Mouse (Mus musculus) kidney, postnatal 0 days (tissue): Measurements from ENCODE around the gene Rasa1. TPM values are rescaled to one million over a fixed set of nuclear protein-coding genes. Genes with fewer than 3 reads are reported as not detected.
A peak's percentile ranks its signal among the peaks of the same experiment; 100 is the strongest.

Source experiments
- ATAC-seq: fragments of 200-750 bp; cut with Nextera tagmentation; replicated peaks from 2 replicates; pipeline ENCODE4 v1.8.0; 2017; ENCODE audit warnings: low read depth, moderate number of reproducible peaks, moderate TSS enrichment, moderate library complexity; ENCODE audit not compliant: low FRiP score
- DNase-seq: peaks from one replicate; pipeline ENCODE4 v3.0.0-alpha.2; 2016; ENCODE audit warnings: low spot score
- H3K27ac ChIP-seq: fragments of 300-500 bp; sonication (generic); 2 replicates; pipeline ENCODE4 v1.5.1; 2014; ENCODE audit warnings: mild to moderate bottlenecking
- H3K27me3 ChIP-seq: fragments of 300-500 bp; sonication (generic); 2 replicates; pipeline ENCODE4 v1.6.1; 2014; ENCODE audit warnings: low read length, mixed read lengths; ENCODE audit not compliant: insufficient read depth
- H3K36me3 ChIP-seq: fragments of 300-500 bp; sonication (generic); 2 replicates; pipeline ENCODE4 v1.6.1; 2014; ENCODE audit warnings: low read length, mixed read lengths; ENCODE audit not compliant: insufficient read depth
- H3K4me1 ChIP-seq: fragments of 300-500 bp; sonication (generic); replicated peaks from 2 replicates; pipeline ENCODE4 v1.6.1; 2014; ENCODE audit warnings: antibody characterized with exemption, low read length, mixed read lengths; ENCODE audit not compliant: insufficient read depth
- H3K4me2 ChIP-seq: fragments of 300-500 bp; sonication (generic); 2 replicates; pipeline ENCODE4 v1.6.1; 2014; ENCODE audit warnings: mild to moderate bottlenecking, low read length, moderate library complexity, mixed read lengths
- H3K4me3 ChIP-seq: fragments of 300-500 bp; sonication (generic); replicated peaks from 2 replicates; pipeline ENCODE4 v1.5.1; 2014; ENCODE audit warnings: low read depth, low read length
- H3K9ac ChIP-seq: fragments of 300-500 bp; sonication (generic); 2 replicates; pipeline ENCODE4 v1.6.1; 2014; ENCODE audit warnings: low read depth, low read length
- H3K9me3 ChIP-seq: fragments of 300-500 bp; sonication (generic); replicated peaks from 2 replicates; pipeline ENCODE4 v1.6.1; 2016; ENCODE audit warnings: low read length, inconsistent platforms, mixed read lengths
- CTCF ChIP-seq: IDR thresholded peaks from 2 replicates; pipeline ENCODE4 v1.5.1; 2016; ENCODE audit warnings: antibody characterized with exemption, low read depth, mild to moderate bottlenecking, moderate library complexity
- WGBS: fragments of 180-500 bp; shearing (Covaris S2); extraction: QIAGEN DNeasy Blood & Tissue Kit; methylation state at CpG from one replicate; pipeline ENCODE4 v1.1.7; 2014; 5-methylcytosine and 5-hydroxymethylcytosine counted together
- polyA plus RNA-seq: library from polyadenylated mRNA; unstranded; fragments of >200 nt; fragmentation: Nextera tagmentation; extraction: Ambion mirVana; gene quantifications from 2 replicates; pipeline ENCODE4 v1.2.1, GENCODE M21; 2015

The Rasa1 gene
- polyA plus RNA-seq, 1 experiment from 2014 or later = 47.6 TPM

DNA sequence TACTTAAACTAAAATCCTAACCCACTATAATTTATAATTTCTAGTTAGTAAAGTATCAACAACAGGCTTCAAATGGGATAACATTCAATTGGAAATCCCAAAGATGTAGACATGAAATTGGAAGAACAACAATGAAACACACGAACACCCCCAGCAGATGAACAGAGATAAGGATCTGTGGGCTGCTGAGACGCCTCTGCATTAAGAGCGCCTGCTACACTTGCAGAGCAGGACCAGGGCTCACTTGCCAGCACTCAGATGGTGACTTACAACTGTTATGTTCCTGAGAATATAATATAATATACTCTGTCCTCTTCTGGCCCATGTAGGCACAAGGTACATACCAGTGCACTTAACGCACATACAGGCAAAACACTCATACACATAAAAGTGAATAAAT lies 70.3 kb downstream of the Rasa1 start:
- DNase-seq = no peak
- no peaks in the 10 kb centered on the region for H3K27me3 ChIP-seq
- no peaks in the 10 kb centered on the region for H3K9me3 ChIP-seq
- no peak for ATAC-seq
- H3K9ac ChIP-seq = no peak overlapping the region
- H3K4me3 ChIP-seq = no peak overlapping the region
- no peak overlapping the region for H3K27ac ChIP-seq
- no peaks in the 10 kb centered on the region for H3K4me1 ChIP-seq
- no peak for TF ChIP-seq CTCF
- 80% methylated on average over 4 of the region's 4 CpGs for WGBS
- 0 out of 2 replicates have a peak, but pooled peaks cover 7% of the 10 kb centered on the region for H3K36me3 ChIP-seq
- no peak overlapping the region for H3K4me2 ChIP-seq

DNA sequence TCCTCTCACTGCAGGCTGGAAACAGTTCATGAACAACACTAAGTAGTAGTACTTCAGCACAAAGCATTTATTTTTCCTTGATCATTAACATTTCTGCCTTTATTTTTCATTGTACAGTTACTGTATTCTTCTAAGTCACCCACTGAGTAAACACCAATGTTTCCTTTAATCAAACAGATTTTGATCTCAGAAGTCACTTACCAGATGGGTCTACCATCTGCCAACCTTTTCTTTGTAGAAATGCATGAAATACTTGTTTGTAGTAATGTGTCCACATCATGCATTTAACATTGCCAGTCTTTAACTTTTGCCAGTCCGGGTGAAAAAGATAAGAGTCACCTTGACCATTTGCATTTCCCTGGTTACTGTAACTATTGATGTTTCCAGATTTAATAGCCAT lies 78.6 kb downstream of the Rasa1 start:
- WGBS = 71% methylated on average over 1 of the region's 1 CpGs
- Histone ChIP-seq H3K4me2 (no peak overlapping the region), H3K9me3 (no peaks in the 10 kb centered on the region), H3K27me3 (no peaks in the 10 kb centered on the region), H3K9ac (no peak overlapping the region), H3K4me3 (no peak overlapping the region), H3K27ac (no peak overlapping the region), H3K4me1 (no peaks in the 10 kb centered on the region), H3K36me3 (peaks cover 15% of the 10 kb centered on the region)
- no peak for TF ChIP-seq CTCF
- no peak for ATAC-seq
- DNase-seq = no peak

DNA sequence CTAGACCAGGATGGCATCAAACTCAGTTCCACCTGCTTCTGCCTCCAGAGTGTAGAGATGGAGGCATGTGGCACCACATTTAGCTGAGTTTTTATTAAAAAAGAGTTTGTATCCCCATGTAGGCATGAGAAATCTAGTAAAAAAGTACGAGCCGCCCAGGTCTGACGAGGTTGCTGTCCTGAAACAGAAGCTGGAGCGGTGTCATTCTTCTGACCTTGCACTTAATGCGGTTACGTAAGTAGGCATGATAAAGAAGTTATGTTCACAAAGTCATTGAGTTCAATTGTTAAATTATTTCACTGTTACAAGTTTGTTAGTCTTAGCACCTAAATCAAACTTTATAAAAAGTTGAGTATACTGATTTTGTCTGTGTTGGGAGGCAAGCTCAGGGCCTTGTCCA lies 80.3 kb downstream of the Rasa1 start:
- no peaks in the 10 kb centered on the region for H3K4me1 ChIP-seq
- DNase-seq (no peak), ATAC-seq (no peak)
- H3K27me3 ChIP-seq = no peaks in the 10 kb centered on the region
- H3K9ac ChIP-seq = no peak overlapping the region
- no peak for TF ChIP-seq CTCF
- peaks cover 15% of the 10 kb centered on the region for H3K36me3 ChIP-seq
- H3K4me3 ChIP-seq = no peak overlapping the region
- H3K9me3 ChIP-seq = no peaks in the 10 kb centered on the region
- 92% methylated on average over 6 of the region's 6 CpGs for WGBS
- H3K4me2 ChIP-seq = no peak overlapping the region
- H3K27ac ChIP-seq = no peak overlapping the region

DNA sequence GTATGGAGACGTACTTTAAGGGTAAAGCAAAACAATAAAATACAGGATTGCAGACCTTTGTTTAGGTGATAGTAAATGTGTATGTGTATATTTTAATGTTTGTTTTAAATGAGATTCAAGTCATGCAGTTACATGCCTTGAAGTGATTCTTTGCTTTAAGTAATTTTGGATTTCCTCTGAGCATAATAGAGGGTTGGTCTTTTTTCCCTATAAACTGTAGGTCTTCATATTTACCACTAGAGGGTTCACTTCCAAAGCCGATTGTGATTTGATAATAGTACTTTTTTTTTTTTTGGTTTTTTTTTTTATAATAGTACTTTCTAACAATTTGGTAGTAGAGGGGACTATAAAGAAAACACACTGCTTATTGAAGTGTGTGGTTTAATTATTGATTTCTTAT lies 81.4 kb downstream of the Rasa1 start:
- TF ChIP-seq CTCF = peak; percentile 67
- ATAC-seq = no peak
- Histone ChIP-seq H3K4me1 (no peaks in the 10 kb centered on the region), H3K9me3 (no peaks in the 10 kb centered on the region), H3K4me2 (no peak overlapping the region), H3K27ac (no peak overlapping the region), H3K9ac (no peak overlapping the region), H3K4me3 (no peak overlapping the region), H3K36me3 (peaks cover 13% of the 10 kb centered on the region), H3K27me3 (no peaks in the 10 kb centered on the region)
- 64% methylated on average over 2 of the region's 2 CpGs for WGBS
- DNase-seq = peak; percentile 73

DNA sequence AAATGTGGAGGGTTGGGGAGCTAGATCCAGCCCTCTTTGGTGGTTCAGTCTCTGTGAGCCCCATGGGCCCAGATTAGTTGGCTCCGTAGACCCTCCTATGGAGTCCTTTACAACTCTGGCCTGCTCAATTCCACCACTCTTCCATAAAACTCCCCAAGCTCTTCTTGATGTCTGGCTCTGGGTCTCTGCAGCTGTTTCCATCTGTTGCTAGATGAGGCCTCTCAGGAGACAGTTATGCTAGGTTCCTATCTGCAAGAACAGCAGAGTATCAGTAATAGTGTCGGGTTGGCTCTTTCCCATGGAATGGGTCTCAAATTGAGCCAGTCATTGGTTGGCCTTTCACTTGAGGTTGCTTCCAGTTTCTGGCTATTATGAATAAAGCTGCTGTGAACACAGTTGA lies 97.7 kb downstream of the Rasa1 start:
- no peak overlapping the region for H3K9ac ChIP-seq
- no peak overlapping the region for H3K27ac ChIP-seq
- DNase-seq (no peak), ATAC-seq (no peak)
- H3K4me3 ChIP-seq = no peak overlapping the region
- H3K4me1 ChIP-seq = no peaks in the 10 kb centered on the region
- H3K36me3 ChIP-seq = no peaks in the 10 kb centered on the region
- H3K4me2 ChIP-seq = no peak overlapping the region
- no peak for TF ChIP-seq CTCF
- H3K27me3 ChIP-seq = no peaks in the 10 kb centered on the region
- H3K9me3 ChIP-seq = no peaks in the 10 kb centered on the region
- 94% methylated on average over 2 of the region's 2 CpGs for WGBS

DNA sequence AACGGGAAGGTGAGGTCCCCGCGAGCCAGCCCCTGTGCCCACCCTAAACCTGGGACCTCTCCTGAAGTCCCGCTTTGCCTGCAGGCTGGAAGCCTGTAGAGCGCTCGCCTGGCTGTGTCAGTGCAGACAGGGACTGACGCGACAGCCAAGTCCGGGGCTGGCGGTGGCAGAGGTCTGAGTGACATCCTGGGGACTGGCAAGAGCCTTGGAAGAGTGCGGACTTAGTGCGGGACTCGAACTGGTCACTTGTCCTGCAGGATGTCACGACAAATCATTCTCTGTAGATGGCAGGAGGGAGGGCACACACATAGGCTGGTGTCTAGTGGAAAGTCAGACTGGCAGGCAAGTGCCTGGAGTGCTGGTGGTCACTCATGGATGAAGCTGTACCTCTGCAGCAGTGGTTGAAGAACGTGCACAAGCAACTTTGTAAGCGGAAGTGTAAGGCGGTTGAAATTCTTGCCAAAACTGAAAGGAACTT lies 99.2 kb downstream of the Rasa1 start:
- peak overlapping the region; percentile 76 for H3K4me3 ChIP-seq
- under 1% methylated on average over 17 of the region's 17 CpGs for WGBS
- no peaks in the 10 kb centered on the region for H3K36me3 ChIP-seq
- H3K27me3 ChIP-seq = no peaks in the 10 kb centered on the region
- H3K9ac ChIP-seq = peak overlapping the region; percentile 66
- no peak for TF ChIP-seq CTCF
- H3K4me2 ChIP-seq = peak overlapping the region; percentile 91
- H3K9me3 ChIP-seq = no peaks in the 10 kb centered on the region
- H3K4me1 ChIP-seq = no peaks in the 10 kb centered on the region
- DNase-seq (peak; percentile 58), ATAC-seq (peak; percentile 71)
- H3K27ac ChIP-seq = peak overlapping the region; percentile 73
